Mouse (Mus musculus) lung, postnatal 0 days (tissue): ENCODE measurements around the gene Arhgef25. TPM values are rescaled to one million over a fixed set of nuclear protein-coding genes. Genes with fewer than 3 reads are reported as not detected.
"Not testable (repeated sequence)": the region's sequence is repeated elsewhere in the genome, so short reads cannot be mapped to it uniquely, and the experiment has no call there.

ENCODE experiments used
- ATAC-seq: fragments of 200-750 bp; cut with Nextera tagmentation; 2 replicates; pipeline ENCODE4 v1.8.0; 2017; ENCODE audit warnings: moderate library complexity
- DNase-seq: peaks from one replicate; pipeline ENCODE4 v3.0.0-alpha.2; 2016; ENCODE audit warnings: low spot score
- H3K27ac ChIP-seq: fragments of 300-500 bp; sonication (generic); 2 replicates; pipeline ENCODE4 v1.5.1; 2014; ENCODE audit warnings: antibody characterized with exemption, mild to moderate bottlenecking, low read length, mixed read lengths
- H3K27me3 ChIP-seq: fragments of 300-500 bp; sonication (generic); replicated peaks from 2 replicates; pipeline ENCODE4 v1.6.1; 2014; ENCODE audit warnings: low read length, mixed read lengths; ENCODE audit not compliant: insufficient read depth
- H3K36me3 ChIP-seq: fragments of 300-500 bp; sonication (generic); 2 replicates; pipeline ENCODE4 v1.6.1; 2014; ENCODE audit warnings: low read length, mixed read lengths; ENCODE audit not compliant: insufficient read depth
- H3K4me1 ChIP-seq: fragments of 300-500 bp; sonication (generic); 2 replicates; pipeline ENCODE4 v1.6.1; 2014; ENCODE audit warnings: antibody characterized with exemption, low read depth, low read length, mixed read lengths; ENCODE audit not compliant: insufficient read depth
- H3K4me2 ChIP-seq: fragments of 300-500 bp; sonication (generic); replicated peaks from 2 replicates; pipeline ENCODE4 v1.6.1; 2014; ENCODE audit warnings: low read depth, mild to moderate bottlenecking, low read length, moderate library complexity, mixed read lengths
- H3K4me3 ChIP-seq: fragments of 300-500 bp; sonication (generic); 2 replicates; pipeline ENCODE4 v1.5.1; 2014; ENCODE audit warnings: low read depth, low read length
- H3K9ac ChIP-seq: fragments of 300-500 bp; sonication (generic); replicated peaks from 2 replicates; pipeline ENCODE4 v1.6.1; 2014; ENCODE audit warnings: low read depth, mild to moderate bottlenecking
- H3K9me3 ChIP-seq: fragments of 300-500 bp; sonication (generic); 2 replicates; pipeline ENCODE4 v1.6.1; 2016; ENCODE audit warnings: low read length, mixed read lengths
- CTCF ChIP-seq: IDR thresholded peaks from 2 replicates; pipeline ENCODE4 v1.5.1; 2016; ENCODE audit warnings: antibody characterized with exemption, mild to moderate bottlenecking
- EP300 ChIP-seq: IDR thresholded peaks from 2 replicates; pipeline ENCODE4 v1.6.1; 2016; ENCODE audit warnings: antibody characterized with exemption, mild to moderate bottlenecking, control low read depth
- WGBS: fragments of 180-500 bp; shearing (Covaris S2); extraction: QIAGEN DNeasy Blood & Tissue Kit; methylation state at CpG from one replicate; pipeline ENCODE4 v1.1.7; 2014; 5-methylcytosine and 5-hydroxymethylcytosine counted together
- polyA plus RNA-seq: library from polyadenylated mRNA; unstranded; fragments of >200 nt; fragmentation: Nextera tagmentation; extraction: Ambion mirVana; gene quantifications from 2 replicates; pipeline ENCODE4 v1.2.1, GENCODE M21; 2015

Arhgef25 gene
- polyA plus RNA-seq, 1 experiment from 2014 or later = 27.9 TPM

DNA sequence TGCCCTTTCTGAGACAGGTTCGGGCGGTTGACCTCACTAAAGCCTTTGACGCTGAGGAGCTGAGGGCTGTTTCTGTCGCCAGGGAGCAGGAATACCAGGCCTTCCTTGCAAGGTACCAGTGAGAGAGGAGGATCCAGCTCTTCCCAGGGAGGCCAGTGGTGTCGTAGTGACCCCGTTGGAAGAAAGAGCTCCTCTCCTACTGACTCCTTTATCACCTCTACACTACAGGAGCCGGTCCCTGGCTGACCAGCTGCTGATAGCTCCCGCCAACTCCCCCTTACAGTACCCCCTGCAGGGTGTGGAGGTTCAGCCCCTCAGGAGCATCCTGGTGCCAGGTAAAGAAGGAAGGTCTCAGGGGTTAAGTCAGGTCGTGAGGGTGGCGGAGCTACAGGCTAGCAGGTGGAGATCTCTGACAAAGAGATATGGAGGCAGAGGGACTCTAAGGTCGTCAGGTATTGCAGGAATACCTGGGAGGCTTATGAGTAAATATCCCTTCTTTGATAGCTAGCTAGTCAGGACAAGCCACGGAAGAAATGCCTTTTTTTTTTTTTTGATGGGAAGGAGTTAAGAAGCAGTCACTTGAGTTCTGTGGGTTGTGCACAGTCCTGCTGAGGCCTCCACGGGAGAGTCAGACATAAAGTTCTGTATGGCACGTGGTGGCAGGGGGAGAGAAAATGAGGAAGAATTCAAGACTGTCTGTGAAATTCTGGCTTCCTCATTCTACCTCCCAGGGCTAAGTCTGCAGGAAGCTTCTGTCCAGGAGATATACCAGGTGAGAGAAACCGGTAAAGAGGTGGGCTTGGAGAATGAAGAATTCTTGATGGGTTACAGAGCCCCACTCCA, 22.9 kb downstream of the Arhgef25 start:
- peaks cover 16% of the 10 kb centered on the region for H3K4me1 ChIP-seq
- no peaks in the 10 kb centered on the region for H3K9me3 ChIP-seq
- no peak overlapping the region for H3K4me3 ChIP-seq
- no peaks in the 10 kb centered on the region for H3K36me3 ChIP-seq
- 28% methylated on average over 15 of the region's 15 CpGs for WGBS
- no peak for ATAC-seq
- no peak for DNase-seq
- H3K27me3 ChIP-seq = peaks cover 53% of the 10 kb centered on the region
- TF ChIP-seq CTCF (no peak), EP300 (no peak)
- H3K9ac ChIP-seq = no peak overlapping the region
- H3K4me2 ChIP-seq = peak overlapping the region; percentile 89; the same call in 1 of the 2 replicates
- H3K27ac ChIP-seq = no peak overlapping the region

DNA sequence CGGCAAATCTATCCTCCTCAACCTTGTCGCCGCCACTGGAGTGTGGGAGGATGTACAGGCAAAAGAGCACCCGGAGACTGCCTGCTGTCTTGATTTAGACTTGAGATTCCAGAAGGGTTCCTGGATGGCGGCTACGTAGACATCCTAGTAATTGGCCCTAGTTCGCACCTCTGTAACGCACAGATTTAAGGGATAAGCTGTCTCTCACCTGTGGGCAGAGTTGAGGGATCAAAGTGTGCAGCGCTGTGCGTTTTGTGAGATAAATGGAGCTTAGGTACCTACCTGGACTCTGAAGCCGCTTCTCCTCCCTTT, 23.5 kb downstream of the Arhgef25 start:
- DNase-seq = no peak
- H3K27me3 ChIP-seq = peaks cover 49% of the 10 kb centered on the region
- WGBS = 8% methylated on average over 11 of the region's 11 CpGs
- H3K36me3 ChIP-seq = no peaks in the 10 kb centered on the region
- TF ChIP-seq EP300 (no peak), CTCF (no peak)
- peaks cover 16% of the 10 kb centered on the region for H3K4me1 ChIP-seq
- ATAC-seq = no peak
- H3K9ac ChIP-seq = peak overlapping the region; percentile 32; the same call in 1 of the 2 replicates
- H3K4me3 ChIP-seq = peak overlapping the region; percentile 45
- H3K9me3 ChIP-seq = no peaks in the 10 kb centered on the region
- no peak overlapping the region for H3K27ac ChIP-seq
- peak overlapping the region; percentile 89 for H3K4me2 ChIP-seq

DNA sequence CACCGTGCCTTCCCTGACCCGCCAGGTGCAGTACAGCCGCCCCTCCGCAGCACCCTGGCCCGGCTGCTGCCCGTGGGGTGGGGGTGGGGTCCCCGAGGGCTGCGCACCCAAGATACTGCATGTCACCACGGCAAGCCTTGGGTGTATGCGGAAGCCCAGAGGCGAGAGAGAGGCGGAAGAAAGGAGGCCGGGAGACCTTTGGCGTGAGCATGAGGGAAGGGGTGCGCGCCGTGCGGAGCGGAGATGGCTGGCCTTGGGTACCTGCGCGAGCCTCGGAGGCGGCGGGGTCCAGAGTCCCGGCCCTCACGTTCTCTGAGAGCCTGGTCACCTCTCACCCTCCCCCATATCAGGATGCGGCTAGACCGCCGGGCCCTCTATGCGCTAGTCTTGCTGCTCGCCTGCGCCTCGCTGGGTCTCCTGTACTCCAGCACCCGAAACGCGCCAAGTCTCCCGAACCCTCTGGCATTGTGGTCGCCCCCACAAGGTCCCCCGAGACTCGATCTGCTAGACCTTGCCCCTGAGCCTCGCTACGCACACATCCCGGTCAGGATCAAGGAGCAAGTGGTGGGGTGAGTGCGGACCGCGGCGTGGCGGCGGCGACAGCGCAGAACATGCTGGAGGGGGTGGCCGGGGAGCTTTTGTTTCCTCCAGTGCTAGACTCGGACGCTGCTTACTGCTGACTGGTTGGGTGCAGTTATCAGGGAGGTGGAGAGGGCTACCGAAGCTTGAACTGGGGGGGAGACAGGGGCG, 24.1 kb downstream of the Arhgef25 start:
- H3K9ac ChIP-seq = peak overlapping the region; percentile 32; the same call in 1 of the 2 replicates
- peak; percentile 32 for ATAC-seq
- no peaks in the 10 kb centered on the region for H3K36me3 ChIP-seq
- H3K4me2 ChIP-seq = peak overlapping the region; percentile 89
- no peak for DNase-seq
- no peaks in the 10 kb centered on the region for H3K9me3 ChIP-seq
- peak overlapping the region; percentile 62 for H3K27ac ChIP-seq
- H3K4me3 ChIP-seq = peak overlapping the region; percentile 45
- WGBS = 1% methylated on average over 49 of the region's 56 CpGs
- TF ChIP-seq EP300 (no peak), CTCF (no peak)
- H3K27me3 ChIP-seq = peaks cover 46% of the 10 kb centered on the region
- H3K4me1 ChIP-seq = peaks cover 16% of the 10 kb centered on the region

DNA sequence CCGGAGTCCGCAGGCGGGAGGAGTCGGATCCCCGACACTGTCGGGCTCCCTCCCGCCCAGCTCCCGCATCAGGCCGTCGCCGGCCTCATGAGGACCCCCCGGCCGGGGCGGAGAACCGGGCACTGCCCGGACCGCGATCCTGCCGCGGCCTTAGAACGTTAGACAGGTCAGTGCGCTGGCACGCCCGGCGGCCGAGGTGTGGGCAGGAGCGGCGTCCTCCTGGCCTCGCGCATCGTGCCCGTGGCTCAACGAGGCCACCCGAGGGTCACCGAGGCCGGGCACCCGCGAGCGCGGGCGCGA, 24.6 kb downstream of the Arhgef25 start:
- Histone ChIP-seq H3K4me3 (peak overlapping the region; percentile 45), H3K4me1 (peaks cover 13% of the 10 kb centered on the region), H3K9ac (peak overlapping the region; percentile 32), H3K27ac (peak overlapping the region; percentile 62), H3K27me3 (peaks cover 40% of the 10 kb centered on the region), H3K36me3 (no peaks in the 10 kb centered on the region), H3K9me3 (no peaks in the 10 kb centered on the region), H3K4me2 (peak overlapping the region; percentile 89)
- peak; percentile 34 for ATAC-seq
- no peak for TF ChIP-seq EP300
- no peak for TF ChIP-seq CTCF
- DNase-seq = no peak
- WGBS = 2% methylated on average over 15 of the region's 42 CpGs

DNA sequence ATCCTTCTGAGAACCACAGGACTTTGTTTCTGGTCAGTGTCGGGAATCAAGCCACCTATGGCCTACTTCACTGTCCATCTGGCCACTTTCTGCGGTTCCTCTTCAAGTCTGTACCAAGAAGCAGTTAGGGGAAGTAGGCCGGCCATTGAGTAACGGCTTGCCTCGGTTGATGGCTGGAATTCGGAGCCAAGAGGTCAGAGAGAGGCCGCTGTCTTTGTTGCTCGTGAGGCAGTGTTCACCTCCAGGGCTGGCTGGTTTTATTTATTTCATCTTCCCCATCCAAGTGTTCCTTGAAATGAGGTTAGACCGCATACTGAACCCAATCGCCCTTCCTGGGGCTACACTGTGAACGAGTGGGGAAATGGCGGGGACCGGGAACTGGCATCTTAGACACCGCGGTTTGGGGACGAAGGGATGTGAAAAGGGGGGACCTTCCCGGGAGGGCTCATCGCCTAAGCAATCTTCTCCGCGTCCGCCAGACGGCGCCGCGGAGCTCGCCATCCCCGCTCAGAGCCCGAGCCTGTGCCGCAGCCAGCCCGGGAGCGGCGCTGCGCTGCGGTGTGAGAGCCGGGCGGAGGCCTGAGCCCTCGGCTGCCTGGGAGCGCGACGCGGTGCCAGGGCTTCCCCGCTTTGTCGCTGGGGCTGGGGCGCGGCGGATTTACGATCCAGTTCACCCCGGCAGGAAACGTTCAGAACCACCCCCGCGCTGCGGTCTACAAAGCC, 25.1 kb downstream of the Arhgef25 start, which contains the start of gene B4galnt1:
B4galnt1 (plus strand) TSS at position 595 of the 723 bp plus-strand sequence.
- ATAC-seq = peak; percentile 87
- peak within 1 kb of the TSS; percentile 89 for H3K4me2 ChIP-seq
- 8% methylated on average over 40 of the region's 52 CpGs for WGBS
- no peaks in the 10 kb centered on the region for H3K36me3 ChIP-seq
- H3K27ac ChIP-seq = peak within 1 kb of the TSS; percentile 62
- peak within 1 kb of the TSS; percentile 45 for H3K4me3 ChIP-seq
- H3K9me3 ChIP-seq = no peaks in the 10 kb centered on the region
- peak; percentile 85 for DNase-seq
- H3K27me3 ChIP-seq = peaks cover 35% of the 10 kb centered on the region
- H3K9ac ChIP-seq = peak within 1 kb of the TSS; percentile 32
- TF ChIP-seq CTCF = peak; percentile 89
- TF ChIP-seq EP300 = peak; percentile 19; the same call in 1 of the 2 replicates
- peaks cover 9% of the 10 kb centered on the region; the same call in 1 of the 2 replicates for H3K4me1 ChIP-seq

DNA sequence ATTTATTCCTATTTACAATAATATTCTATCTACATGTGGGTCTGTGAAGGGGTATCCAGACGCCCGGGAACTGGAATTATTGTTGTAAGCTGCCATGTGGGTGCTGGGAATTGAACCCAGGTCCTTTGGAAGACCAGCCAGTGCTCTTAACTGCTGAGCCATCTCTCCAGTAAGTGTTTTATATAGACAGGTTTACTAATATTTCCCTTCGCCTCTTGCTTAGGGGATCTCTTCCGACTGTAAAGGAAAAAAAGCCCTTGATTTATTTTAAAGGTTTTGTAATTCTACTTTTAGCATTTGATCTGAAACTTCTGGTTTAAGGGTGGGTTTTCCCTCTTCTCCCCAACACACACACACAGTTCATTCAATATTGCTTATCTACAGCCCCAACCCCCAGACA, 25.7 kb downstream of the Arhgef25 start:
- Histone ChIP-seq H3K4me3 (no peak overlapping the region), H3K9me3 (no peaks in the 10 kb centered on the region), H3K27ac (no peak overlapping the region), H3K27me3 (peaks cover 29% of the 10 kb centered on the region), H3K9ac (no peak overlapping the region), H3K4me1 (peaks cover 9% of the 10 kb centered on the region; the same call in 1 of the 2 replicates), H3K36me3 (no peaks in the 10 kb centered on the region), H3K4me2 (no peak overlapping the region)
- TF ChIP-seq CTCF (no peak), EP300 (no peak)
- 91% methylated on average over 4 of the region's 4 CpGs for WGBS
- DNase-seq (no peak), ATAC-seq (no peak)

GRCm38 (mm10) chr10:127162771-127163261, 27.1 kb downstream of the Arhgef25 start:
- H3K4me1 ChIP-seq, H3K27ac ChIP-seq, ATAC-seq, H3K36me3 ChIP-seq, H3K4me3 ChIP-seq, H3K9me3 ChIP-seq, H3K9ac ChIP-seq, DNase-seq, H3K4me2 ChIP-seq: not testable (repeated sequence)
- peaks cover 27% of the 10 kb centered on the region for H3K27me3 ChIP-seq
- 37% methylated on average over 7 of the region's 7 CpGs for WGBS
